Mouse (Mus musculus): ENCODE measurements at regions not wholly inside any gene's neighbourhood (a gene's known extent, or its start where the extent isn't known, plus 50 kb on each side); places are given as distances from the start of the nearest gene placed in this dataset.

DNA sequence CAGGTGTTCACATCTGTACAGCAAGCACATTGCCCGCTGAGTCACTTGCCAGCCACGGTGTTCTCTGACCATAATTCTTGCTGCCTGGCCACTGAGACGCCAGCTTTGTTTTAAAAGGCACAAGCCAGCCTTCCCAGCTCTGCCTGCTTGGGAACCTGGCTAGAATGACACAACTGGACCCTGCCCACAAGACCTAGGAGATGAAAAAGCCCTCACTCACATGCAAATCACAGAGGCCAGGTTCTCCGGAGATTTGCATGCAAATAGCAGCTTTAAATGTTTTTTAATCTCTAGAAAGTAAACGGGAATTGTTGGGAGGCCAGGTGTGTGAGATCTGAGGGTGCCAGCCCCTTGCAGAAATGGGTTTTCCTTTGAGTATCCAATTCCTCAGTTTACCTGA lies 71.9 kb downstream of the 1810010D01Rik start:
- Histone ChIP-seq H3K4me1 (ENCODE audit: control insufficient read depth, insufficient read depth, insufficient read length) (no peaks in the 10 kb centered on the region), H3K4me3 (ENCODE audit: extremely low read depth, insufficient read depth, insufficient read length) (no peak overlapping the region), H3K27me3 (ENCODE audit: control insufficient read depth, insufficient read depth, low read length) (no peaks in the 10 kb centered on the region), H3K27ac (ENCODE audit: insufficient read depth, low read length) (no peak overlapping the region), H3K36me3 (ENCODE audit: control insufficient read depth, insufficient read depth, low read length) (no peaks in the 10 kb centered on the region)
- no peak for DNase-seq (ENCODE audit: low read depth in 1 of 2, low spot score in 2 of 2)
- TF ChIP-seq CTCF (IDR thresholded peaks at IDR 0.05; ENCODE audit: extremely low read depth, insufficient read depth, insufficient read length, insufficient replicate concordance) (no peak), POLR2A (IDR thresholded peaks at IDR 0.05; ENCODE audit: low read depth, low read length) (no peak)
- 73% methylated on average over 5 of the region's 5 CpGs for WGBS

DNA sequence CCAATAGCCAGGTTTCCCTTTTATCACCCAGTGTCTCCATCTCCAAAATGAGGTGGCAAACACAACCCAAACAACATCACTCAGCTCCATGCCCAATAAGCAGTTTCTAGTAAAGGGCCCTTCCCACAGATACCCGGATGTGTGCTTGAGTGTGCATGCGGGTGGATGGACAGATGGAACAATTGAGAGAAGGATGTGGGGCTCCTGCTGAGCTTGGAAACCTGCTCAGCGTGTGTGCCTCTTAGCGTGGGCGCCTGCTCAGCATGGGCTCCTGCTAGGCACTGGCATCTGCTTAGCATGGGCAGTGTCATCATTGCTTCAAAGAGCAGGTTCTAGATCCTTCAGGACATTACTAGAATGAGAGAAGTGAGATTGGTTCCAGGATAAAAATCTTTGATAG lies 75.4 kb downstream of the 1810010D01Rik start:
- no peak overlapping the region for H3K4me3 ChIP-seq (ENCODE audit: extremely low read depth, insufficient read depth, insufficient read length)
- no peaks in the 10 kb centered on the region for H3K4me1 ChIP-seq (ENCODE audit: control insufficient read depth, insufficient read depth, insufficient read length)
- H3K36me3 ChIP-seq (ENCODE audit: control insufficient read depth, insufficient read depth, low read length), result no peaks in the 10 kb centered on the region
- no peak overlapping the region for H3K27ac ChIP-seq (ENCODE audit: insufficient read depth, low read length)
- DNase-seq (ENCODE audit: low read depth in 1 of 2, low spot score in 2 of 2), result no peak
- H3K27me3 ChIP-seq (ENCODE audit: control insufficient read depth, insufficient read depth, low read length), result no peaks in the 10 kb centered on the region
- TF ChIP-seq POLR2A (IDR thresholded peaks at IDR 0.05; ENCODE audit: low read depth, low read length), result no peak
- no peak for TF ChIP-seq CTCF (IDR thresholded peaks at IDR 0.05; ENCODE audit: extremely low read depth, insufficient read depth, insufficient read length, insufficient replicate concordance)
- WGBS, result 94% methylated on average over 5 of the region's 5 CpGs

DNA sequence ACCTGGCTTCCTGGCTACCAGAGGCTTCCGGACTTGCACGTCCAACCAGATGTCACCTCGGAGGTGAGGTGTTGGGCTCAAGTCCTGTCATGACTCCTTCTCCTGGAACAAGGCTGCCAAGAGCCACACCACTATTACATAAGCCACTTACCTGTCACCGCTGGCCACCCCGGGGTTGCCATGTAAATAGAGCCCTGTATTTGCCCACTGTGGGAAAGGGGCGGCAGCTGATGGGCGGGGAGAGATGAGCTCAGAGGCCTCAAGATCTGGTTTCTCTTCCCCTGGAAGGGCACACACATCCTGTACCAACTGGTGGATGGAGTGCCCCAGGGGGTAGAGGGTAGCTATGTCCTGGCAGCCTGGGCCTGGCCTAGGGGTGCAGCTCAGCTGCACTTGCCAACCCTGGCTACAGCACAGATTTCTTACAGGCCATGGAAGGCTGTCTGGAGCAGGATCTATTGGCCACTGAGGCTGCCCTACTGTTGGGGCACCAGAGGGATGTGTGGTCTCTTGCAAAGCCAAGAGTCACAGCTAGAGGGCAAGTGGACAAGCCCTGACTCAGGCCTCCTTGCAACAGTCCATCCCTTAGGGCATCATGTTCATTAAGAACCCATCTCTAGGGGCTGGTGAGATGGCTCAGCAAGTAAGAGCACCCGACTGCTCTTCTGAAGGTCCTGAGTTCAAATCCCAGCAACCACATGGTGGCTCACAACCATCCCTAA lies 76.3 kb downstream of the 1810010D01Rik start:
- Histone ChIP-seq H3K27me3 (ENCODE audit: control insufficient read depth, insufficient read depth, low read length) (no peaks in the 10 kb centered on the region), H3K36me3 (ENCODE audit: control insufficient read depth, insufficient read depth, low read length) (no peaks in the 10 kb centered on the region), H3K27ac (ENCODE audit: insufficient read depth, low read length) (no peak overlapping the region), H3K4me1 (ENCODE audit: control insufficient read depth, insufficient read depth, insufficient read length) (no peaks in the 10 kb centered on the region), H3K4me3 (ENCODE audit: extremely low read depth, insufficient read depth, insufficient read length) (no peak overlapping the region)
- WGBS, result 53% methylated on average over 8 of the region's 8 CpGs
- DNase-seq (ENCODE audit: low read depth in 1 of 2, low spot score in 2 of 2), result no peak
- no peak for TF ChIP-seq CTCF (IDR thresholded peaks at IDR 0.05; ENCODE audit: extremely low read depth, insufficient read depth, insufficient read length, insufficient replicate concordance)
- no peak for TF ChIP-seq POLR2A (IDR thresholded peaks at IDR 0.05; ENCODE audit: low read depth, low read length)

DNA sequence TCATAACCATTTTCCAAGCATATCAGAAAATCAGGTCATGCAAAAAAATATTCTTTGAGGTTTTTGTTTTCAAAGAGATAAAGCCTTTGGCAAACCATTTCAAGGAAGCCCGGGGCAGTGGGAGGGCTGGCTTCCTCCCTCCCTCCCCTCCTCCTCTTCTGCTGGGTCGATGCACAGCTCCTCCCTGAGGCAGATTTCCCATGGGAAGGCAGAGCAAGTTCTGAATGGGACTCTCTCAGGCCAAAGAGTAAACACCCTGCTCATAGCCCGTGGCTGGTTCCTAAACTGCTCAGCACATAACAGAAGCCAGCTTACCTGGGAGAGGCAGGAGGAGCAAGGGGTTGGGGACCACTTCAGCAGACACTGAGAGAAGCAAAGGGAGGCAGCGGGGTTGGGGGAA lies 77.9 kb downstream of the 1810010D01Rik start:
- 8% methylated on average over 4 of the region's 4 CpGs for WGBS
- Histone ChIP-seq H3K27ac (ENCODE audit: insufficient read depth, low read length) (no peak overlapping the region), H3K36me3 (ENCODE audit: control insufficient read depth, insufficient read depth, low read length) (no peaks in the 10 kb centered on the region), H3K27me3 (ENCODE audit: control insufficient read depth, insufficient read depth, low read length) (no peaks in the 10 kb centered on the region), H3K4me3 (ENCODE audit: extremely low read depth, insufficient read depth, insufficient read length) (no peak overlapping the region), H3K4me1 (ENCODE audit: control insufficient read depth, insufficient read depth, insufficient read length) (no peaks in the 10 kb centered on the region)
- TF ChIP-seq POLR2A (IDR thresholded peaks at IDR 0.05; ENCODE audit: low read depth, low read length), result no peak
- no peak for TF ChIP-seq CTCF (IDR thresholded peaks at IDR 0.05; ENCODE audit: extremely low read depth, insufficient read depth, insufficient read length, insufficient replicate concordance)
- no peak for DNase-seq (ENCODE audit: low read depth in 1 of 2, low spot score in 2 of 2)

DNA sequence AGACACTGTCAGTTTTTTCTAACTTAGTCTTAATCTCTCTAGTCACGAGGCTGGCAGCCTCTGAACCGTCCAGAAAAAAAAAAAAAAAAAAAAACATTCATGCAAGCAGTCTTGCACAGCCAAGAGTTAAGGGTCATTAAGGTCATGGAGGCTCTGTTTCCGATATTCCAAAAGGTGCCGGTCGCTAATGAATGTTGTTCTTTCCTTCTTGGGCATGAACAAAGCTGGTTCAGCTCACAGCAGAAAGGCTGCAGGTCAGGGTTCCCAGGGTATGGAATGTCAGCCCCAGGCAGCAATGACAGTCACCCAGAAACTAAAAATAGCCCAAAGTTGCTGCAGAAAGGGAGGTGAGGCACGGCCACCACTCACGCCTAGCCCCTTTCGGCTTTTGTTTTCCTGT lies 80.3 kb downstream of the 1810010D01Rik start:
- no peak for TF ChIP-seq CTCF (IDR thresholded peaks at IDR 0.05; ENCODE audit: extremely low read depth, insufficient read depth, insufficient read length, insufficient replicate concordance)
- TF ChIP-seq POLR2A (IDR thresholded peaks at IDR 0.05; ENCODE audit: low read depth, low read length), result no peak
- no peaks in the 10 kb centered on the region for H3K27me3 ChIP-seq (ENCODE audit: control insufficient read depth, insufficient read depth, low read length)
- no peaks in the 10 kb centered on the region for H3K36me3 ChIP-seq (ENCODE audit: control insufficient read depth, insufficient read depth, low read length)
- no peak overlapping the region for H3K4me3 ChIP-seq (ENCODE audit: extremely low read depth, insufficient read depth, insufficient read length)
- no peaks in the 10 kb centered on the region for H3K4me1 ChIP-seq (ENCODE audit: control insufficient read depth, insufficient read depth, insufficient read length)
- 76% methylated on average over 8 of the region's 8 CpGs for WGBS
- DNase-seq (ENCODE audit: low read depth in 1 of 2, low spot score in 2 of 2), result no peak
- no peak overlapping the region for H3K27ac ChIP-seq (ENCODE audit: insufficient read depth, low read length)

DNA sequence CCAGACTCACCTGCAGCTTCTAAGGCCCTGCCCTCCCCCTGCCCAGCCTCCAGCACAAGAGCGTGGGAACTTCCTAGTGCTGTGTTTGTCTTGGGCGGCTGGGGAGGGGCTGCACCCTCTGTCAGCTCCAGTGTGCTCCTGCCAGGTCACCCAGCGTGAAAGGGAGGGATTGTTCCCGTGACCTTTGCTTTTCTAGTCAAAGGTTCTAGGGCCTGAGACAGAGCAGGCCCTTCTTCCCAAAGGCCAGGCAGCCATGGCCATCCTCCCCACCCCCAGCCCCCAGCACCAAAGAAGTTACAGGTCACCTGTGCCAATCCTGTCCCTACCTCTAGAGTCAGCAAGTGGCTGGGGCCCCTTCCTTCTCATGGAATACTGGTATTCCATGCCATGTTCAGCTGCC lies 80.7 kb downstream of the 1810010D01Rik start:
- 88% methylated on average over 4 of the region's 4 CpGs for WGBS

DNA sequence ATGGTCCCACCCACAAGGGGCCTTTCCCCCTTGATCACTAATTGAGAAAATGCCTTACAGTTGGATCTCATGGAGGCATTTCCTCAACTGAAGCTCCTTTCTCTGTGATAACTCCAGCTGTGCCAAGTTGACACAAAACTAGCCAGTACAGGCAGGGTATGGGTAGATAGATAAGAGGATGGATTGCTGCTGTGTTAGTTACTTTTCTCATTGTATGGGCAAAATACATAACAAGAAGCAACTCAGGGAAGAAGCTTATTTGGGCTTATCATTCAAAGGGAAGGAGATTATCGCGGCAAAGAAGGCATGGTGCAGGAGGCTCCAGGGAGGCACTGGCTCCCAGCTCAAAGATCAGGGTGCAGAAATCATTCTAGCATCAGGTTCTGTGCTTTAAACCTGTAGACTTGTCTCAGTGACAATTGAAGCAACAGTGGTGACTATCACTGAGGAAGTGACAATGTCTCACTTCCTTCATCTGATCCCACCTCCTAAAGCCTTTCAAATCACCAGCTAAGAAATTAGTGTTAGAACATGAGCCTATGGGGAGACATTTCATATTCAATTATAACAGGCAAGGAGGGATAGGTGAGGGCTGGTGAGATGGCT lies 83.8 kb downstream of the 1810010D01Rik start:
- no peaks in the 10 kb centered on the region for H3K36me3 ChIP-seq (ENCODE audit: control insufficient read depth, insufficient read depth, low read length)
- no peaks in the 10 kb centered on the region for H3K4me1 ChIP-seq (ENCODE audit: control insufficient read depth, insufficient read depth, insufficient read length)
- no peak overlapping the region for H3K27ac ChIP-seq (ENCODE audit: insufficient read depth, low read length)
- no peak for DNase-seq (ENCODE audit: low read depth in 1 of 2, low spot score in 2 of 2)
- WGBS, result 87% methylated on average over 2 of the region's 2 CpGs
- no peak overlapping the region for H3K4me3 ChIP-seq (ENCODE audit: extremely low read depth, insufficient read depth, insufficient read length)
- no peaks in the 10 kb centered on the region for H3K27me3 ChIP-seq (ENCODE audit: control insufficient read depth, insufficient read depth, low read length)
- TF ChIP-seq CTCF (IDR thresholded peaks at IDR 0.05; ENCODE audit: extremely low read depth, insufficient read depth, insufficient read length, insufficient replicate concordance) (no peak), POLR2A (IDR thresholded peaks at IDR 0.05; ENCODE audit: low read depth, low read length) (no peak)

More for the DNA sequence above, 80.7 kb downstream of the 1810010D01Rik start:
- H3K36me3 ChIP-seq (ENCODE audit: control insufficient read depth, insufficient read depth, low read length), result no peaks in the 10 kb centered on the region
- no peak overlapping the region for H3K27ac ChIP-seq (ENCODE audit: insufficient read depth, low read length)
- no peak for TF ChIP-seq CTCF (IDR thresholded peaks at IDR 0.05; ENCODE audit: extremely low read depth, insufficient read depth, insufficient read length, insufficient replicate concordance)
- H3K4me3 ChIP-seq (ENCODE audit: extremely low read depth, insufficient read depth, insufficient read length), result no peak overlapping the region
- no peaks in the 10 kb centered on the region for H3K27me3 ChIP-seq (ENCODE audit: control insufficient read depth, insufficient read depth, low read length)
- H3K4me1 ChIP-seq (ENCODE audit: control insufficient read depth, insufficient read depth, insufficient read length), result no peaks in the 10 kb centered on the region
- no peak for DNase-seq (ENCODE audit: low read depth in 1 of 2, low spot score in 2 of 2)
